Mouse (Mus musculus) G1E (cell line): ENCODE results near the gene Mecom.

Experiments used
- CTCF ChIP-seq: IDR thresholded peaks from 2 replicates; pipeline ENCODE4 v1.5.1; 2012; ENCODE audit warnings: low read depth, low read length, inconsistent platforms, mixed read lengths
- GATA1 ChIP-seq: IDR thresholded peaks from 2 replicates; pipeline ENCODE4 v1.6.1; 2012; ENCODE audit warnings: borderline replicate concordance, low read length, inconsistent platforms, mixed read lengths
- TAL1 ChIP-seq: conservative IDR thresholded peaks from 2 replicates; pipeline ENCODE4 v1.6.1; 2012; ENCODE audit warnings: low read depth, low read length, inconsistent platforms, mixed read lengths

- TF ChIP-seq CTCF (no peak), TAL1 (no peak), GATA1 (no peak)
Observed at GRCm38 (mm10) chr3:30455902-30456301, 91.9 kb downstream of the Mecom start.
